Mouse (Mus musculus) spleen, postnatal 36 days (tissue): Measurements from ENCODE around the gene Matn3.

Experiments
- DNase-seq, 2 experiments: peaks; one replicate each; pipeline ENCODE4 v3.0.0; 2022; ENCODE audit warnings: low spot score in 2 of 2, mixed read lengths in 1 of 2

Matn3 gene

DNA sequence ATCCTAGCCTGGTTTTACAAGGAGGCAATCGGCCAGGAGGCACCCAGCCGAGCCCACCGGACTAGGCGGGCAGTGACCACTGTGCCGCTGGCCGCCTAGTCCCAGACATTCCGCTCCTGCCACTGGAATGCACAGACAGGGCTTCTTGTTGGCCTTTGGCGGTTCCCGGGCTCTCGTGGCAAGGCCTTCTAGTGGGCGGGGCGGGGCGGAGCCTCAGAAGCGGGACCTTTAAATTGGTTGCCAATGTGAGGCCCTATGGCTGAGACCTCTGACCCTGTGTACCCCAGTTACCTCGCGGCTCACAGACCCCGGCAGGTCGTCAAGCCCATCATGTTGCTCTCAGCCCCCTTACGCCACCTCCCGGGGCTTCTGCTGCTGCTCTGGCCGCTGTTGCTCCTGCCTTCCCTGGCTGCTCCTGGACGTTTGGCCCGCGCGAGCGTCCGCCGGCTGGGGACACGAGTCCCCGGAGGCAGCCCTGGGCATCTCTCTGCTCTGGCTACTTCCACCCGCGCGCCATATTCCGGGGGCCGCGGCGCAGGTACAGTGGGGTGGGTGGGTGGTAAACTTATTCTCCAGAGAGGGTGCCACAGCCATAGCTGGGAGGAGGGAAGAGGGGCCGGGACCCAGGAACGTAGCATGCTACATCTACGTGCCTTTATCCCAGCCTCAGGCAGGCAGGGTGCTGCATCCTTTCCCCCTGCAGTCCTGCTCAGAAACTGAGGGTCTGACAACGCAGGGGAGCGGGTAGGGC lies at the start of gene Matn3:
Gene Matn3 (plus strand): TSS at position 216 of the 751 bp plus-strand sequence.
- peak; percentile 36 to 40 for DNase-seq

DNA sequence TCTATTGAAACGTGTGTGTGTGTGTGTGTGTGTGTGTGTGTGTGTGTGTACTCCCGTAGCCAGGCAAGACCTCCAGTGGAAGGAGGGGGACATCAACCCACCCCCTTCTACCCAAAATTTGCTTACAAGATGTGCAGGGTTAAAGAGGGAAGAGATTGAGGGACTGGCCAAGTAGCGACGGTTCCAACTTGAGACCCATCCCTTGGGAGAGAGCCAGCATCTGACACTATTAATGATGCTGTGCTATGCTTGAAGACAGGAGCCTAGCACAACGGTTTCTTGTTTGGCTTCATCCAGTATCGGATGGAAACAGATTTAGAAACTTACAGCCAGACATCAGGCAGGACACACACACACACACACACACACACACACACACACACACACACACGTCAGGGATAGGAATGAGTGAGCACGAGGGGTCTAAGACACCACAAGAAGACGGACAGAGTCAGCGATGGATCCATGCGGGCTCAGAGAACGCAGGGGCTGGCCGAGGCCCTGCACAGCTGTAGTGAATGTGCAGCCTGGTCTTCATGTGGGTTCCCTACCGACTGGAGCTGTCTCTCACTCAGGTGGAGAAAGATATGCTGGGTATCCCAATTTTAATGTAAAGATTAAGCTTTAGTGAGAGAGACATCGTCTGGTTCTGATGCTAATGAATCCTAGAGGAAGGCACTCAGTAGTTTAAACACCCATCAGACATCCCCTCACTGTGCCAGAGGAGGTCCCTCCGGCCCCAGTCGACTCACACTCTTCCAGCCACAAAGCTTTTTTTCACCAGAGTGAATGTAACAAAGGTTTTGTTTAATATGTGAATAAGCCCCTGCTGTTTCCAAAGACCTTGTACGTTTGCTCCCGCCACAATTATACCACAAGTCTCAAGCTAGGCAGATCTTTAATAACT lies 48.6 kb upstream of the Matn3 start:
- no peak for DNase-seq

DNA sequence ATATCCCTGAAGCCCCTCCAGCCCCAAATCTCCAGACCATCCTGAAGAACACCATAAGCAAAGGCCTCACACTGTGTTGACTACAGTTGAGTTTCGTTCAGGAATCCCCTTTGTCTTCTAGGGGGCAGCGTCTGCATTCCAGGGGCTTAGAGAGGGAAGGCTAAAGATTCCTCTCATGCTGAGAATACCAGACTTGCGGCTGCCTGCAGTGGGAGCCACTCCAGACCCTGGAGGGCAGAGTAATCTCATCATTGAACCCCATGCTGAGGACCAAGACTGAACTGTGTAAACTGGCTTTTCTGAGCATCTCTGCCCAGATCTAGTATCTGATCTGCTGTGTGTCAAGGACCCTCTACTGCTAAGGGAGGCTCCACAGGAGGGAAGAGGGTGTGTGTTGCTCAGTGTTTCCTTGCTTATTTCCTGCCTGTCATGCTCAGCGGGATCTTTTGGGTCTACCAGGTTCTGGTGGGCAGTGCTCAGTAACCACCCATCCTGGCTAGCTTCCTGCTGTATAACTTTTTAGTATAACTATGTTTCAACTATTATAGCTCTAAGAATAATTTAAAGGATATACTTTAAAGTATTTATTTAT lies 47.5 kb upstream of the Matn3 start:
- DNase-seq = no peak

DNA sequence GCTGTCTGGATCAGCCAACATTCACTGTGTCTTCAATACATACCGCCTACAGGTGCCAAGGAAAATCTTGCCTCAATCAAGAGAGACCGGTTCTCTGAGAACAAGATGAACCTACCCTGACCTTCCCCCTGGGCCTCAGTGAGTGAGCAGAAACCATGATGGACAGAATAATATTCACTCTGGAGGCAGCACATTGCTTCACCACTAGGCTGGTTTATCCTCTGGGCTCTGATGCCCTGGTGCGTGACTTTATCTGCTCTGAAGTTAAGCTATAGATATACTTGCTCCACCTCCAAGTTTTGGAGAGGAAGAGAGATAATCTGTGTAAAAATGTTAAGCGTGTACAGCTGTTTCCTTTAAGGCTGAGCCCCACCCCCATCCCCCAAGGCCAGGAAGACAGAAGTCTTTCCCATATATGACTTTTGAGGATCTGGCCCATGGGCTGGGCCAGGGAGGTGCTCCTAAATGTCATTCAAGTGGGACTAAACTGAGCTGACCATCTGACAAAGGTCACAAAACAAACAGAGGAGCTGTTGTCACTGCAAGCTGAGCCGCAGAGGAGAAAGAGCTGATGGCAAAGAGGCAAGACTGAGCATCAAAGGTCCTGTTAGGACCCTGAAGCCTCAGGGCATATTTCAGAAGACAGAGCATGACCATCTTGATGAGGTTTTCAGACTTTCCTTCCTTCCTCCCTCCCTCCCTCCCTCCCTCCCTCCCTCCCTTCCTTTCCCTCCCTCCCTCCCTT lies 46.6 kb upstream of the Matn3 start:
- no peak for DNase-seq

DNA sequence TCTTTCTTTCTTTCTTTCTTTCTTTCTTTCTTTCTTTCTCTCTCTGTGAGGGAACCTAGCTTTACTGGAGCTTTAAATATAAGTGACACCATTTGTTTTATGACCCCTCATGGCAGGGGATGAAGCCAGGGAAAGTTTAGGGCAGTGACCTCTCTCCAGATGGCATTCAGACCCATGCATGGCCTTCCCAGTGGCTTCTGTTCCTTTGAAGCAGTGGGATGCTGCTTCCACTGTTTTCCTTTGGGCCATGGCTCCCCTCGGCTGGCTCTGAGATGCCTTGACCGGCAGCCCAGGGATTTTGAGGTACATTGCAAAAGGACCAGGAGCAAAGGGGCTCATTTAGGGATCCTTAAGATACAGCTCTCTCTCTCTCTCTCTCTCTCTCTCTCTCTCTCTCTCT lies 45.8 kb upstream of the Matn3 start:
- DNase-seq = no peak

DNA sequence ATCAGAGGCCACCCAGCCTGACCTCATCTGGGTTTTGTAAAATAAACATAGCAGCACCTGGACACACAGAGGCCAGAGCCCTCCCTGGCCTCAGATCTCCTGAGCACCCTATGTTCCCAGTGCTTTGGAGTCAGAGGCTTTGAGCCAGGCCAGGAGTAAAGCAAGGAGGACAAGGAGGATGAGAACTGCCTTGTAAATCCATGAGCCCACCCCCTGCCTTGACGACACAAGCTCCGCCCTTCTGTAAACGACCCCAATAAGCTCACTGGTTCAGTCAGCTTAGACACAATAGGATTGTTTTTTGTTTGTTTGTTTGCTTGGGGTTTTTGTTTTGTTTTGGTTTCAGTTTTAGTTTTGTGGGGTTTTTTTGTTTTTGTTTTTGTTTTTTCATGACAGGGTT lies 45.2 kb upstream of the Matn3 start:
- no peak for DNase-seq

DNA sequence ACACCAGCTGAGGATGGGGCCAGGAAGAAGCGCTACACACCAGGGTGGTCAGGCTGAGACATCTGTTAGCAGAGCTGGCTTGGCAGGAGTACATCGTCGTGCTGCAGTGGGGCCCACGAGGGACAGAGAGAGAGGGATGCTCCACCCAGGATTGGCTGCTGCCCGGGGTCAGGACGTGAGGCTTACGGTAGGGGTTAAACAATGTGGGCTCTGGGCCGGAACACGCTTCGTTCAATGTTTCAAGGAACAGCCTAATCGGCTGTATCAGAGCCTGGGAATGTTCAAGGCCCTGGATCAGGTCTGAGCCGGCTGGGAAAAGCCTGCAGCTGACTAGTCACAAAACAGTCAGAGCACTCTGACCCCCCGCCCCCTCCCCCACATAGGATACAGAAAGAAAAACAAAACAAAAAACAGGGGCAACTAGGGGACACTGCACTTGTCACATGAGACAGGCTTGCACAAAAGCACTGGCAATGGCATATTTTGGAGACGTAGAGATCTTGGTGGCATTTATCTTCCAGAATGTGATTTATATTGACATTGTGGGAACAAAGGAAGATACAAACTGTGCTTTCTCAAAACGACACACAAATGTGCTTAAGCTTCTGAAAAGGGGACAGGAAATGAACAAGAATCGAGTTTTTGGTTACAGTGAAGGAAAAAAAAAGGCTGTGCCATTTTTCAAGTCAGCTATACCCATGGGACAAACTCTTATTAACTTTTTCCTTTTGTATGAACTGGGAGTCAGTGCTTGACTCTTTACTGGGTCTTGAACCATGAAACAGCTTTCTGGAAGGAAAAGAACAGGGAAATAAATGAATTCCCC lies 34.7 kb upstream of the Matn3 start:
- no peak for DNase-seq

DNA sequence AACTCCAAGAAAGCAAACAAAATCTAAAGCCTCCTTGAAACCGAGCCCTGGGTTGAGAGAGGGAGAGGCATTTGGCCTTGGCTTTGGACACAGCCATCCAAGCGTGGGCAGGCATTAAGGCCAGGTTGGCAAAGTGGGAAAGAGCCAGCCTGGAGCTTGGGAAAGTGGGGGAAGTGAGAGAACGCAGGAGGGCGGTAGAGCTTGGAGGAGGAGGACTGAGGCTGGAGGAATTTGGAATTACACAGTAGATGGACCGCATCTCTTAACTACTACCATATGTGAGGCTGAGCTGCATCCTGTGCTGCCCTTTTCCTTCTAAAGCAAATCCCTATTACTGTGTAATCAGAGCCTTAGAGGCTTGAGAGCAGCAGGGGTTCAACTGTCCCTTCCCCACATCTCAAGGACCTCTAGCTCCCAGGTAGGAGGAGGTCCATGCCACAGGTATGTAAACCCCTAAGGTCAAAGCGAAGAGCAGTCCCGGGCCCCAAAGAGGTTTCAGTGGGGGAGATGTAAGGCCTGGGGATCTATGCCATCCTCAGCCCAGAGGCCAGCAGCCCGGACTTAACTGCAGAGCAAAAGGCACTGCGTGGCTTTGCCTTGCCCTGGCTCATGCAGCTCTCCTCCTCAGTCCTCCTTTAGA lies 33.9 kb upstream of the Matn3 start:
- DNase-seq = no peak

DNA sequence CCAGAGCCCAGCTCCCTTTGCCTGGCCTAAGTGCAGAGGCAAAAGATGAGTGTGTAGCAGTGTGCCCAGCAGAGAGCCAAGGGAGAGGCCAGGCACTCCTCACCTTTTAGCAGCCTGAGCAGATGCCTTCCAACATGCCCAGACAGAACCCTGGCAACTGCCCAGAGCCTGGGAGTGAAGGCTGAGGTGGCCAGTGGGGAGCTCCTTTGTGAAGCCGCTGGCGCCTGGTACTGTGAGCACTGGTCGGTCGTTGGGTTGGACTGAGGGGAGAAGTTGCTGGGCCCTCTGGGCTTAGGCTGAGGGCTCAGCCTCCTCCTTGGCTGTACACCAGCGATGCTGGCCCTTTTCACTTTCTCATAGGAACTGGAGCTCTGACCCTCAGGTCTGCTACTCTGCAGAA lies 31.4 kb upstream of the Matn3 start:
- no peak for DNase-seq

DNA sequence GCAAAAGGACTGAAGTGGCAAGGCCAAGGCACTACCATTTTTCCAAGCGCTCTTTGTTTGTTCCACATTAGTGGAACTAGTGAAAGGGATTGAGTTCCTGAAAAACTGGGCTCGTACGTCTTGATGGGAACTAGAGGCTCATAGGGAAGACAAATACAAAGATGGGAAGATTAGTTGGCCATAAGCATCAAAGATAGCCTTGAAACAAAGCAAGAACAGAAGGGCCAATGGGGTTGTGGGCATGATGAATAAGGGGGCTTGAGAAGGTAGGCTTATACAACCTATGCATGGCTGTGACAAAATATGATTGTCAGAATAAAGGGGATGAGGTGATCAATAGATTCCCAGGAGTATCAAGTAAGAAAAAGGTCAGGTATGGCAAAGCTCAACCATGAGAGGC lies 28.5 kb upstream of the Matn3 start:
- DNase-seq = no peak

DNA sequence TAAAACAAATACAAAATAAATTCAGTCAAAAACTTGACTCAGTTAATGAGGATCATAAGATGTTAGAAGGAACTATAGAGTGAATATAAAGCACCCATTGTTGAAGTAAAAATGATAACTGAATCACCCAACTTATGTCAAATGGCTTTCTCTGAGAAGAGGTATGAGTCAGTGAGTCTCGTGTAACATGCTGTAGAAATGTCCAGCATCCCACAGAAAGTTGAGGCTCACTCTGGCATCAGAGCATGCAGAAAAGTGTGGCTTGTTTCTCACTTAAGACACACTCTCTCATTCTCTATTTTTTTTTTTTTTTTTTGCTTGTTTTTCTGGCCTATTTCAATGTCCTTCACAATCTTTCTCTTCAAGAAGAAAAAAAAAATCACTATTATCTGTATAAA lies 26.7 kb upstream of the Matn3 start:
- DNase-seq = no peak

DNA sequence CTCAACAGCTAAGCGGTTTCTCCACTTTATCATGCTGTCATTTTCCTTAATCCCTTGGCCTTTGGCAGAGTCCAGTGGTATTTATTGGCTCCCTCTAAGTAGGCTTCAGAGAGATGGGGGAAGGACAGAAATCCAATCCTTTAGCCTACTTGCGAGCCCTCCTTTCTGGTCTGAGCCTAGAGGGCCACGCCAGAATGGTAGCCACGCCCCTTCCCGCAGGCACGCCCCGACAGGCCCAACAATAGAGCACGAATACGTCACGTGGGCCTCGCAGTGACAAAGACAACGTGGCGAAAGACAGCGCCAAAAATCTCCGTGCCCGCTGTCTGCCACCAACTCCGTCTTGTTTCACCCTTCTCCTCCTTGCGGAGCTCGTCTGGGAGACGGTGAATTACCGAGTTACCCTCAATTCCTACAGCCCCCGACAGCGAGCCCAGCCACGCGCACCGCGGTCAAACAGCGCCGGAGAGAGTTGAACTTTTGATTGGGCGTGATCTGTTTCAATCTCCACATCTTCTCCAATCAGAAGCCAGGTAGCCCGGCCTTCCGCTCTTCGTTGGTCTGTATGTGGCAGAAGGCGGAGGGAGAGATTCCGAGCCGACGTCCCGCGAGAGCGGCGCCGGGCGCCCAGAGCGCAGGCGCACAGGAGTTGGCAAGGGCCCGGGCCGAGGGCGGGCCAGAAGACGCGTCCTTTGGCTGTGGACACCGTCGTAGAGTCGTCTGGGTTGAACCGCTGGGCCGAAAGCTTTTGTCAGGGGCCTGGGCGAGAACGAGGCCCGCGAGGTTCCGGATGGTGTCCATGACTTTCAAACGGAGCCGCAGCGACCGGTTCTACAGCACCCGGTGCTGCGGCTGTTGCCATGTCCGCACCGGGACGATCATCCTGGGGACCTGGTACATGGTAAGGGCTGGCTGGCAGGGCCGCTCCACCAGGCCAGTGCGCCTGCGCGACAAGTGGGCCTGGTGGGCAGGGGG lies 26.0 kb upstream of the Matn3 start, which contains the start of gene Laptm4a:
Gene Laptm4a (plus strand): TSS at position 271 of the 975 bp plus-strand sequence.
- DNase-seq = peak; percentile 98

DNA sequence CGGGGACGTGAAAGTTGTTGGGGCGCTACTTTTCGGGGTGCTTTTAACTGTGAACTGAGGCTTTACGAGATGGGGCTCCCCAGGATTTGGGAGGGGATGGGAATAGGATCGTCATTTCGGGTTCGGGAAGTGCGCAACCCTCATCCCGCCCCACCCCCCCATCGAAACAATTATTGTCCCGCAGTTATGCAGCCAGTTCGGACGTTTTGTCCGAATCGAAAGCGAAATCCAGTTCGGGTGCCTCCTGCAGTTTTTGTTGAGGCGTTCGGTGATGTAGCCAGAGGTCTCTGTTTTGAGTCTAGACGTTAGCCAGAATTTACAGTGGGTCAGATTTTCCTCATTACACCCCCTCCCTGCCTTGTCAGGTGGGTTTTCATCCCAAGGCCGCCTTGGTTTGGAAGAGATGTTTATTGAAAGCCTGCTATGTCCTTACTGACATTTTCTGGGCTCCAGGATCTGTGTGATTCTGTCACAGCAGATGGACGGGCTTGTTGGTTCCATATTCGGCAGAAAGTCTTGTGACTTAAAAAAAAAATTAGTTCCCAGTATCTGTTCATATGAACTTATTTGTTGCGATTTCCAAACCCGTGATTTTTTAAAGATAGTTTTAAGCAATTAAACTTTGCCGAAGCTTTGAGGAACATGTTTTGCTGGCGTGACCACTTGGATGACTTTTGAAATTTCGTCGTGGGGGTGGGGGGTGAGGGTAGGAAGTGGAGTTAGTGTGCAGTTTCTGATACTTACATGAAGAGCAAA lies 25.2 kb upstream of the Matn3 start:
- no peak for DNase-seq

DNA sequence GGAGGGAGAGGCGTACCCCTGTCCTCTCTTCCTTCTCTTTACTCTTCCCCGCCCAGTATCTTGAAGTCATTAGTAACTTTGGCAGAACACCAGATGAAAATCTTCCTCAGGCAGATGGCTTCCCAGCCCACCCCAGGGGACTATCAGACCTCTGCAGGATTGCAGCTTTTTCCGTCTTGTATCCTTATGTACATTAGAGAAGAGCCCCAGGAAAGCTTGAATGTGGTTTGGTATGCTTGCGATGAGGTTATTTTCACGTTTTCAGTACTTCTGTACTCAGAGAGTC lies 24.7 kb upstream of the Matn3 start:
- DNase-seq = peak; percentile 37 to 67

DNA sequence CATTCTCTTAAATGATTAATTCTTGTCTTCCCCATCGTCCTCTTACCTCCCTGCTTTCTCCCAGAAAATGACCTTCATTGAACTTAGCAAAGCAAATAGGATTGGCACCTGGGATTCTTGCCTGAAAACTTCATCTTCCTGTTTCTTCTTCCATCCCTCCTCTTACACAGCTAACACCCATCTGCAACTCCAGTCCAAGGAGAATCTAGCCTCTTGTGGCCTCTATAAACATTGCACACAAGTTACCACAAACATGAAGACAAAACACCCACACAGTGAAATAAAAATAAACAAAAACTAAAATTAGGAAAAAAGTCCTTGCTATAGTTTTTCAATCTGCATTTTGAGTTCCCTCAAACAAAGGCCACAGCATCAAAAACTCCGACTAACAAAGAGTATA lies 24.1 kb upstream of the Matn3 start:
- DNase-seq = no peak

DNA sequence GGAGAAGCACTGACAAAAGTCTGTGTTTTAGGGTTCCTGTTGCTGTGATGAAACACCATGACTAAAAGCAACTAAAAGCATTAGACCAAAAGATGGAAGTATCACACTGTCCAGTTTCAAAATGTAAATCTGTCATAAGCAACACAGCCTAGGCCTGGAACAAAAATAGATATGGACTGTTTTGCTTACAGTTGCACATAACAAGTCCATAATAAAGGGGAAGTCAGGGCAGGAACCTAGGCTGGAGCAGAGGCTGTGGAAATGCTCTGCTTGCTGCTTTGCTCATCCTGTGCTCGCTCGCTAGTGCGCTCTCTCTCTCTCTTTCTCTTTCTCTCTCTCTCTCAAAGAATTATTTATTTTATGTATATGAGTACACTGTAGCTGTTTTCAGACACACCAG lies 20.1 kb upstream of the Matn3 start:
- DNase-seq = peak in 1 of 2 experiments; percentile 11

DNA sequence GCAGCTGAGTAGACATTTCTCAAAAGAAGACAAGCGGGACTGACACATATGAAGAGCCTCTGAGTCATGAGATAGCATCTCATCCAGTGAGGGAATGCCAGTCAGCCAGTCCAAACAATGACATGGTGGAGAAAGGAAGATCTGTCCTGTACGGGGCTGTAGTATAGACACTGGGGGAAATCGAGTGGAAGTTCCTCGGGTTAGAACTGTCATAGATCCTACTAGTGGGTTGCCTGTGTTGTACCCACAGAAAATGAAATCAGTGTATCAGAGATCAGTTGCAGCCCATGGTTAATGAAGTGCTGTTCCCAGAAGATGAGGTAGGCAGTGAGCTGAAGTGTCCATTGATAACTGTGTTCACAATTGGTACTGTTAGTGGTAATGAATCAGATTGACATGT lies 19.0 kb upstream of the Matn3 start:
- DNase-seq = no peak

DNA sequence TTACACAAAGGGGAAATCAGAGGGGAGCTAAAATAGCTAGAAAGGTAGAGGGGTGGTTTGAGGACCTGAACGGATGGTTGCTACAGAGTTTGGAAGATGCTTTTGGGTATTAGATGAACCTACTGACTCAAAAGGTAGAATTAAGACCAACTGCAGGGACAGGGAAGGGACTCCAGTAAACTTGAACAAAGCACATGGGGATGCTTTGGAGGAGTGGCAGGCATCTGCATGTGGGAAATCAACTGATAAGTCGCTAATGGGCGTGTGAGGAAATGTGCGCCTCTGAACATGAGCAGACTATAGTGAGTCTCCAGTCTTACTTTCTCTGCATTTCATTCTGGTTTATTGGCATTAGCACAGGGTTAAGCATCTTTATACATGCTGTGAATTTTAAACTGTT lies 16.6 kb upstream of the Matn3 start:
- DNase-seq = no peak

DNA sequence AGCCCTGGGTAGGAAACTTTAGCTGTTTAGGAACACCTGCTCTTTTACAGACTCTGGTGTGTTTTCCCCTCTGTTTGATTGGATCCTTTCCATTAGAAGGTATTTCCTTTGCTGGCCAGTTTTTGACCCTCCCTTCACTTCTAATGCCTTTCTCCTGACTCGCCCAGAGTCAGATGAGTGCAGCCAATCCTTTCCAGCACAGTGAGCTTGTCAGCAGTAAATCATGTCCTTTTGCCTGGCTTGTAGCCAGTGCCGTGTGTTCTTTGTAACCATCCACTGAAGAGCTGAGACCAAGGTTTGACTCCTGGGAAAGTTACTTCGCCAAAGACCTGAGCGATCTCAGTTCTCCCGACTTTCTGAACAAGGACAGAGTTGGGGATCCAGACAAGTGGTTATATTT lies 12.4 kb upstream of the Matn3 start:
- DNase-seq = no peak
